Mouse (Mus musculus) megakaryocyte, embryonic 14.5 days (primary cell): ENCODE measurements around the gene Tmem147.

Experiments
- FLI1 ChIP-seq: IDR thresholded peaks from 2 replicates; pipeline ENCODE4 v1.6.1; 2012; ENCODE audit warnings: low read length, inconsistent platforms, mixed read lengths
- GATA1 ChIP-seq: IDR thresholded peaks from 3 replicates; pipeline ENCODE4 v1.6.1; 2012; ENCODE audit warnings: mixed read lengths, low read length, inconsistent platforms, borderline replicate concordance

GRCm38 (mm10) chr7:30683425-30683824 lies 45.9 kb downstream of the Tmem147 start:
- TF ChIP-seq GATA1 = no peak
- TF ChIP-seq FLI1 = no peak
